Mouse (Mus musculus) megakaryocyte, embryonic 14.5 days (primary cell): Measurements from ENCODE around the gene Utrn.

Experiments
- FLI1 ChIP-seq: IDR thresholded peaks from 2 replicates; pipeline ENCODE4 v1.6.1; 2012; ENCODE audit warnings: low read length, inconsistent platforms, mixed read lengths
- GATA1 ChIP-seq: IDR thresholded peaks from 3 replicates; pipeline ENCODE4 v1.6.1; 2012; ENCODE audit warnings: mixed read lengths, low read length, inconsistent platforms, borderline replicate concordance

DNA sequence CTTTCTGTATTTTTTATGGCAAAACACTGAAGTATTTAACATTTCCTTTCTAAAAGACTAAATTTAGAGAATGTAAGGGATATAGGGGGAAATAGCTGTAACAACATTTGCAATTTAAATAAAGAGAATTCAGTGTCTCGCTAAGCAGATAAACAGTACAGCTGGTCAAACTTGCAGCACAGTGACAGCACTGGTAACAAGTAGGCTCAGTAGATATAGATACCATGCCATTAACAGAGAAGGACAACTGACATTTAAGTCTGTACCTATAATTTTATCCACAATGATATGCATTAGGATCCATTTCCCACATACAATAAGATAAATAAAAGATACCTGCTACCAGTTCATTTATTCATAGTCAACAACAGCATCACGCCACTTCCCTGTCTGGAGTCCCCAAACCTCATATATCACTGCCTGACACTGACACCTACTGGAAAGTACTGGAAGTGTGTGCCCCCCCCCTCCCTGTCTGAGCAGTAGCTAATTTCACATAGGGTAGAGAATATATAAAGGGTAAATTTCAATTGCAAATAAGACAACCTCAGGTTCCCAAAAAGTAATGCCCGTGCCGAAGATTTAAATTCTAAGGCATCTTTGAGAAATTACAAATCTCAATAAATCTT lies 256.8 kb downstream of the Utrn start:
- TF ChIP-seq GATA1 (no peak), FLI1 (no peak)
